Mouse (Mus musculus): ENCODE results near the gene Tepsin. TPM values are rescaled to one million over a fixed set of nuclear protein-coding genes. Genes with fewer than 3 reads are reported as not detected.

Gene Tepsin
- total RNA-seq, 2 experiments from 2014 or later, result 13.9 to 17.9 TPM

GRCm38 (mm10) chr11:120111033-120111432, 12.5 kb upstream of the Tepsin start:
- DNase-seq (ENCODE audit: low spot score in 2 of 2), result peak in 1 of 2 experiments; percentile 45

GRCm38 (mm10) chr11:120110554-120110953, 12.0 kb upstream of the Tepsin start:
- DNase-seq (ENCODE audit: low spot score in 2 of 2), result no peak

- peak in 1 of 2 experiments; percentile 49 for DNase-seq (ENCODE audit: low spot score in 2 of 2)
These were observed 11.2 kb upstream of the Tepsin start for GRCm38 (mm10) chr11:120109558-120110210.

- no peak for DNase-seq (ENCODE audit: low spot score in 2 of 2)
These were observed 9.3 kb upstream of the Tepsin start for GRCm38 (mm10) chr11:120107796-120108195.

GRCm38 (mm10) chr11:120107026-120107425, 8.5 kb upstream of the Tepsin start:
- no peak for DNase-seq (ENCODE audit: low spot score in 2 of 2)

- DNase-seq (ENCODE audit: low spot score in 2 of 2), result no peak
These were observed 5.0 kb upstream of the Tepsin start for GRCm38 (mm10) chr11:120103431-120103997.

- peak; percentile 51 to 83 for DNase-seq (ENCODE audit: low spot score in 2 of 2)
These were observed 2.5 kb upstream of the Tepsin start for GRCm38 (mm10) chr11:120101036-120101435.

- DNase-seq (ENCODE audit: low spot score in 2 of 2), result no peak
These were observed 5.5 kb downstream of the Tepsin start for GRCm38 (mm10) chr11:120092817-120093591.

- no peak for DNase-seq (ENCODE audit: low spot score in 2 of 2)
These were observed 7.9 kb downstream of the Tepsin start for GRCm38 (mm10) chr11:120090661-120091060.

GRCm38 (mm10) chr11:120086702-120087152, 11.8 kb downstream of the Tepsin start, which contains the start of gene Cep131:
Gene Cep131, minus strand, starts transcription at chr11:120086827.
- peak; percentile 96 to 98 for DNase-seq (ENCODE audit: low spot score in 2 of 2)

GRCm38 (mm10) chr11:120085891-120086627, 12.5 kb downstream of the Tepsin start:
- no peak for DNase-seq (ENCODE audit: low spot score in 2 of 2)

- DNase-seq (ENCODE audit: low spot score in 2 of 2), result no peak
These were observed 18.2 kb downstream of the Tepsin start for GRCm38 (mm10) chr11:120080282-120080681.

GRCm38 (mm10) chr11:120076191-120076590, 22.3 kb downstream of the Tepsin start:
- no peak for DNase-seq (ENCODE audit: low spot score in 2 of 2)

GRCm38 (mm10) chr11:120072986-120073647, 25.4 kb downstream of the Tepsin start:
- no peak for DNase-seq (ENCODE audit: low spot score in 2 of 2)

- DNase-seq (ENCODE audit: low spot score in 2 of 2), result no peak
These were observed 26.7 kb downstream of the Tepsin start for GRCm38 (mm10) chr11:120071731-120072320.

- DNase-seq (ENCODE audit: low spot score in 2 of 2), result no peak
These were observed 27.5 kb downstream of the Tepsin start for GRCm38 (mm10) chr11:120071065-120071464.

- no peak for DNase-seq (ENCODE audit: low spot score in 2 of 2)
These were observed 28.1 kb downstream of the Tepsin start for GRCm38 (mm10) chr11:120070286-120070930.

- DNase-seq (ENCODE audit: low spot score in 2 of 2), result no peak
These were observed 29.3 kb downstream of the Tepsin start for GRCm38 (mm10) chr11:120069261-120069660.

GRCm38 (mm10) chr11:120067834-120068233, 30.7 kb downstream of the Tepsin start:
- no peak for DNase-seq (ENCODE audit: low spot score in 2 of 2)

- peak; percentile 30 to 53 for DNase-seq (ENCODE audit: low spot score in 2 of 2)
These were observed 33.2 kb downstream of the Tepsin start for GRCm38 (mm10) chr11:120065291-120065690.
